Mouse (Mus musculus) liver, embryonic 16.5 days (tissue): ENCODE results near the gene Higd1c. TPM values are rescaled to one million over a fixed set of nuclear protein-coding genes. Genes with fewer than 3 reads are reported as not detected.
A peak's percentile ranks its signal among the peaks of the same experiment; 100 is the strongest.
"Not testable (repeated sequence)": the region's sequence is repeated elsewhere in the genome, so short reads cannot be mapped to it uniquely, and the experiment has no call there.

Experiments used
- ATAC-seq: fragments of 200-750 bp; cut with Nextera tagmentation; 2 replicates; pipeline ENCODE4 v1.8.0; 2017; ENCODE audit warnings: low read depth, mild to moderate bottlenecking, moderate number of reproducible peaks, moderate library complexity
- H3K27ac ChIP-seq: fragments of 300-500 bp; sonication (generic); 2 replicates; pipeline ENCODE4 v1.5.1; 2014; ENCODE audit warnings: mild to moderate bottlenecking, low read length
- H3K27me3 ChIP-seq: fragments of 300-500 bp; sonication (generic); 2 replicates; pipeline ENCODE4 v1.6.1; 2014; ENCODE audit warnings: low read depth, low read length, mixed read lengths; ENCODE audit not compliant: control insufficient read depth, insufficient read depth
- H3K36me3 ChIP-seq: fragments of 300-500 bp; sonication (generic); 2 replicates; pipeline ENCODE4 v1.6.1; 2014; ENCODE audit warnings: mild to moderate bottlenecking; ENCODE audit not compliant: control insufficient read depth, insufficient read depth
- H3K4me1 ChIP-seq: fragments of 300-500 bp; sonication (generic); 2 replicates; pipeline ENCODE4 v1.6.1; 2014; ENCODE audit warnings: low read depth, low read length, mixed read lengths; ENCODE audit not compliant: control insufficient read depth
- H3K4me2 ChIP-seq: fragments of 300-500 bp; sonication (generic); 2 replicates; pipeline ENCODE4 v1.6.1; 2014; ENCODE audit warnings: low read depth, low read length, mixed read lengths
- H3K4me3 ChIP-seq: fragments of 300-500 bp; sonication (generic); 2 replicates; pipeline ENCODE4 v1.5.1; 2014; ENCODE audit warnings: low read depth, mild to moderate bottlenecking, low read length
- H3K9ac ChIP-seq: fragments of 300-500 bp; sonication (generic); 2 replicates; pipeline ENCODE4 v1.6.1; 2014; ENCODE audit warnings: low read depth, low read length
- H3K9me3 ChIP-seq: fragments of 300-500 bp; sonication (generic); replicated peaks from 2 replicates; pipeline ENCODE4 v1.6.1; 2016; ENCODE audit warnings: low read length; ENCODE audit not compliant: control insufficient read depth
- WGBS: fragments of 180-500 bp; shearing (Covaris S2); extraction: QIAGEN DNeasy Blood & Tissue Kit; methylation state at CpG from one replicate; pipeline ENCODE4 v1.1.7; 2014; ENCODE audit not compliant: insufficient replicate concordance; 5-methylcytosine and 5-hydroxymethylcytosine counted together
- polyA plus RNA-seq: library from polyadenylated mRNA; unstranded; fragments of >200 nt; fragmentation: Nextera tagmentation; extraction: Ambion mirVana; gene quantifications from 2 replicates; pipeline ENCODE4 v1.2.1, GENCODE M21; 2015

Higd1c gene
- polyA plus RNA-seq, 1 experiment from 2014 or later, result not detected

DNA sequence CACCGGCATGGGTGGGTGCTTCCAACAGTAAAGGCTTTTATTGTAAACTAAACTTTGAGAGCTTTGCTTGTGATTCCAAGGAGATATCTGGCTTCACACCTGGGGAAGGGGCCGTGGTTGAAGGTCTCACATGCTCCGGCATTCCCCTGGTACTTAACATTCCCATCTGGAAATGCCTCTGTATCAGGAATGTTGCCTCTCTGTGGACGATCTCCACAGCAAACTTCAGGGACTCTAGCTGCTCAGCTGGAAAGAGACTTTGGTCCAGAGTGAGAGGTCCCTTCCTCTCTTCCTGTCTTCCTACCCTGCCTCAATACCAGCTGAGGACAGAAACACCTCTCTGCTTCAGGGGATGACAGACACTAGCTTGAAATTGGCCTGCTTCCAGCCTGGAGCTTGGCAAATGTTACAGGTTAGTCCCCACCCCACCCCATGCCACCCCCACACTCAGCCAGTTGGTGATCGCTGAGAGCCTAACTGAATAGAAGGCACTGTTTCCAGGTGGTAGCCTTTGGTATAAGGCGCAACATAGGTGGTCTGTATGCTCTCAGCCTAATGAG lies 12.8 kb upstream of the Higd1c start:
- Histone ChIP-seq H3K4me1 (no peaks in the 10 kb centered on the region; the same call in 1 of the 2 replicates), H3K27me3 (no peaks in the 10 kb centered on the region), H3K9me3 (no peaks in the 10 kb centered on the region), H3K4me2 (no peak overlapping the region), H3K36me3 (no peaks in the 10 kb centered on the region), H3K4me3 (no peak overlapping the region), H3K27ac (no peak overlapping the region), H3K9ac (no peak overlapping the region)
- WGBS, result 55% methylated on average over 6 of the region's 6 CpGs
- no peak for ATAC-seq

DNA sequence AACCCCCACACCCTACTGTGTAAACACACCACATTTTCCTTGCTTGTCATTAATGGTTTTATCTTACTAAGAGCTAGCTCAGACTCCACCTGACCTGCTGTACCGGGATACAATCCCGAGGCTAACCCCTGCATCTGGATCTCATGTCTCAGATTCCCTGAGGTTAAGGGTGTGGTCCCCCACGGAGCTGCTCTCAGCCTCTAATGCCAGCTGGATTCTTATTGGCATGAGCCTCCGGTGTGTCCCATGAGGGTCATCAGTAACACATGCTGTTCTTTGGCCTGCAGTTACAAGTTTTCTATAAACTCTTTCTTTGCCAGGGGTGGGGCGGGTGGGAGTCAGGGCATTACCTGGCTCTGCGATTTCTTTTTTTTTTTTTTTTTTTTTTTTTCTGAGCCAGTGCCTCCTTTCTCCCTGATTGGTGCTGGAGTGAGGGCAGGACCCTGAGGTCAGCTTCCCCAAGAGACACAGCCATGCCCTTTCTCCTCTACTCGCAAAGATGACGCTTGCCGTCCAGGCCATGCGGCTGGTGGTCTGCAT lies 11.6 kb upstream of the Higd1c start, which contains the start of the genes Methig1 and Mettl7a2:
TSS of gene Methig1 (plus strand) at position 439 of the 540 bp plus-strand sequence.
TSS of gene Mettl7a2 (plus strand) at position 490 of the 540 bp plus-strand sequence.
- Histone ChIP-seq H3K9ac (no peak within 1 kb of the TSS), H3K27me3 (no peaks in the 10 kb centered on the region), H3K4me3 (no peak within 1 kb of the TSS), H3K4me2 (no peak within 1 kb of the TSS), H3K4me1 (no peaks in the 10 kb centered on the region; the same call in 1 of the 2 replicates), H3K27ac (no peak within 1 kb of the TSS), H3K36me3 (no peaks in the 10 kb centered on the region), H3K9me3 (no peaks in the 10 kb centered on the region)
- ATAC-seq, result no peak
- WGBS, result 77% methylated on average over 10 of the region's 10 CpGs

DNA sequence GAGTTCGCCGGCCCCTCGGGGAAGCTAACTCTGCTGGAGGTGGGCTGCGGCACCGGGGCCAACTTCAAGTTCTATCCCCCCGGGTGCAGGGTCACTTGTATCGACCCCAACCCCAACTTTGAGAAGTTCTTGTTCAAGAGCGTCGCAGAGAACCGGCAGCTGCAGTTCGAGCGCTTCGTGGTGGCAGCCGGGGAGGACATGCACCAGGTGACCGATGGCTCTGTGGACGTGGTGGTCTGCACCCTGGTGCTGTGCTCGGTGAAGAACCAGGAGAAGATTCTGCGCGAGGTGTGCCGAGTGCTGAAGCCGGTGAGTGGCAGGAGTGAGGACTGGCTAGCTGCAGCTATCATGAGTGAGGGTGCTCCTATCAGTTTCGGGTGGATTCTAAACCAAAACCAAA lies 10.9 kb upstream of the Higd1c start:
- H3K9ac ChIP-seq, ATAC-seq: not testable (repeated sequence)

DNA sequence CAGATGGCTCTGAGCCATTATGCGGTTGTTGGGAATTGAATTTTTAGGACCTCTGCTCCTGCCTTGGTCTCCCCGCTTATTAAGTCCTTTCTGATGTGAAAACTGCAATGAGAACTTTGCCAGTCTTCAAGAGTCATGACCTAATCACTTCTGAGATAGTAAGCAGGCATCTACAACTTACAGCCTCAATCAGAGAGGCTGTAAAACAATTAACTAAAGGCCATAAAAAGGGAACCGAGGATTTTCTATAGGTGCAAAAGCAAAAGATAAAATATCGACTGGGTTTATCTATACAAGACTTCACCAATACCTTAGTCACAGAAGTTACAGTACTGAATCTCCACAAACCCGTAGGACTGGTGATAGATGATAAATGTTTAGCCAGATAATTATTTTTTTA lies 8.5 kb upstream of the Higd1c start:
- no peak overlapping the region for H3K9ac ChIP-seq
- H3K27me3 ChIP-seq, result no peaks in the 10 kb centered on the region
- no peaks in the 10 kb centered on the region for H3K4me1 ChIP-seq
- no peaks in the 10 kb centered on the region for H3K9me3 ChIP-seq
- 54% methylated on average over 5 of the region's 5 CpGs for WGBS
- no peak for ATAC-seq
- H3K27ac ChIP-seq, result no peak overlapping the region
- H3K4me3 ChIP-seq, result no peak overlapping the region
- no peaks in the 10 kb centered on the region for H3K36me3 ChIP-seq
- no peak overlapping the region for H3K4me2 ChIP-seq

More for the DNA sequence above, 10.9 kb upstream of the Higd1c start:
- 81% methylated on average over 10 of the region's 22 CpGs for WGBS
- H3K4me1 ChIP-seq, H3K4me2 ChIP-seq, H3K36me3 ChIP-seq, H3K27me3 ChIP-seq, H3K4me3 ChIP-seq, H3K27ac ChIP-seq, H3K9me3 ChIP-seq: not testable (repeated sequence)

DNA sequence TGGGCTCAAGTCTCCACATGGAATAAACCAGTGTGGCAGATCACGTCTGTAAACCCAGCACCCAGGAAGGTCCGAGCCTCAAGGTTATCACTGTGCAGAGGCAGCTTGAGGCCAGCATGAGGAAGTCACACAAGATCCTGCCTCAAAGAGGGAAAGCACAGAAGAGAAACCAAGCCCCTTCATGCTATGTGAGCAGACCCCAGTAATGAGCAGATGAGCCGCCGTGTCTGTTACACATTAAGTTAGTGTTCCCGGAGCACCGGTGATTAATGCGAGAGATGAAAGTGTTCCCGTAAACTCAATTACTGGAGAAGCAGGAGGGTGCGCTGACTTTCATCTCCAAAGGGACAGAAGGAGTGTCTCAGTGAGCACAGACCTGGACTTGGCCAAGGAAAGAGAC lies 1.6 kb downstream of the Higd1c start:
- ATAC-seq, H3K4me1 ChIP-seq, H3K27me3 ChIP-seq, H3K4me3 ChIP-seq, H3K9ac ChIP-seq, H3K36me3 ChIP-seq, H3K27ac ChIP-seq, H3K4me2 ChIP-seq, H3K9me3 ChIP-seq: not testable (repeated sequence)
- WGBS, result 81% methylated on average over 9 of the region's 9 CpGs

DNA sequence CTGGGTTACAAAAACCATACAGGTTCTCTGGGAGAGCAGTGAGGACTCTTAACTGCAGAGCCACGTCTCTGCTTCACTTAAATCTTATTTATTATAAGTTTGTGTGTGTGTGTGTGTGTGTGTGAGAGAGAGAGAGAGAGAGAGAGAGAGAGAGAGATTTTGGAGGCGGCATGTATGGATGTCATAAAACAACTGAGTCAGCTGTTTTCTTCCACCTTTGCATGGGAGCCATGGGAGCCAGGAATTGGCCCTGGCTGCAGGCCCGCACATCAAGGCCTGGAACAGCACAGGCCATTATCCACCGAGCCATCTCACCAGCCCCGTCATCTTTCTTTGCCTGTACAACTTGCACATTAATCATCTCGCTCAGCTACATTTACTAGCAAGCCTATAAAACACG lies 2.8 kb downstream of the Higd1c start:
- ATAC-seq, result no peak
- H3K27me3 ChIP-seq, result no peaks in the 10 kb centered on the region
- H3K9ac ChIP-seq, result no peak overlapping the region
- no peaks in the 10 kb centered on the region for H3K9me3 ChIP-seq
- no peak overlapping the region for H3K27ac ChIP-seq
- H3K4me2 ChIP-seq, result no peak overlapping the region
- WGBS, result 60% methylated on average over 7 of the region's 7 CpGs
- H3K36me3 ChIP-seq, result no peaks in the 10 kb centered on the region
- no peaks in the 10 kb centered on the region for H3K4me1 ChIP-seq
- H3K4me3 ChIP-seq, result no peak overlapping the region

DNA sequence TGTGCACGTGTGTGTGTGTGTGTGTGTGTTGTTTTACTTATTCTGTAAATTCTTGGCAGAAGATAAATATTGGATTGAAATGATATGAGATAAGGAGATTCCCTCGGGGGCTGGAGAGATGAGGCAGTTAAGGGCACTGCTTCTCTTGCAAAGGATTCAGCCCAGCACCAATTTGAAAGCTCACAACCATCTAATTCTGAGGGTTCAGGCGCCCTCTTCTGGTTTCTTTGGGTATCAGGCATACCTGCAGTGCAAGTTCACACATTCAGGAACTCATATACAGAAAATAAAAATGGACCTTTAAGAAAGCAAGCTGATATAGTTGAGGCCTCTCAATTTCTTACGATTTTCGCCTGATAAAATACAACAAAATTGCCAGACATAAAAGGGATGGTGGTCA lies 10.7 kb downstream of the Higd1c start:
- Histone ChIP-seq H3K9me3 (no peaks in the 10 kb centered on the region), H3K27ac (no peak overlapping the region), H3K27me3 (no peaks in the 10 kb centered on the region), H3K4me2 (no peak overlapping the region), H3K36me3 (no peaks in the 10 kb centered on the region), H3K9ac (no peak overlapping the region), H3K4me3 (no peak overlapping the region), H3K4me1 (no peaks in the 10 kb centered on the region)
- WGBS, result 28% methylated on average over 5 of the region's 5 CpGs
- no peak for ATAC-seq

DNA sequence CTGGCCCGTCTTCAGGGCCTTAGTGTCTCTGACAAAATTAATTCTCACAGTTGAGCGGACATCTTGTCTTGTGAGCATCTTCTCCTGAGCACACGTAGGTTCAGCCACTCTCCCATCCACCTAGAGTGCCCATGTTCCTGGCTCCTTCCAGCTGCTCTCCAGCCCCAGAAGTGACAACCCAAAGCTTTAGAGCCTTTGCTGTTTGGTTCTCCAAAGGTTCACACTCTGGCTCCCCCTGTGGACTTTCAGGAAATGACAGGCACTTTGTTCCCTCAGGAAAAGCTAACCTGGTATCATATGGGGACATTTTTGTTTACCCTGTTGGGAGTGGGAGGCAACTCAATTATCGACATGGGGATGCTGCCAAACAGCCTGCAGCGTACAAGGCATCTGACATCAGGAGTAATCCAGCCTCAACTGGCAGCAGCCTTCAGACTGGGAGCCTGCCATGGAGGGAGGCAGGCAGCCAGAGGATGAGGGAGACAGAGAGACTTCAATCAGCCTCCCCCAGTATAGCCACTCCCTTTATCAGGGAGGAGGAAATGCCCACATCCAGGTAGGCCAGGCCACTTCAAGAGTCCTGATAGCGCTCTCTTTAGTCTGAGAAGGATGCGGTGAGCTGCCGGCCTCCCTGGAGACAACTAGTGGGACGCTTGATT lies 13.6 kb downstream of the Higd1c start:
- WGBS, result 24% methylated on average over 3 of the region's 9 CpGs
- H3K4me1 ChIP-seq, result not testable (repeated sequence)
- ATAC-seq, result peak; percentile 25; the same call in 1 of the 2 replicates

DNA sequence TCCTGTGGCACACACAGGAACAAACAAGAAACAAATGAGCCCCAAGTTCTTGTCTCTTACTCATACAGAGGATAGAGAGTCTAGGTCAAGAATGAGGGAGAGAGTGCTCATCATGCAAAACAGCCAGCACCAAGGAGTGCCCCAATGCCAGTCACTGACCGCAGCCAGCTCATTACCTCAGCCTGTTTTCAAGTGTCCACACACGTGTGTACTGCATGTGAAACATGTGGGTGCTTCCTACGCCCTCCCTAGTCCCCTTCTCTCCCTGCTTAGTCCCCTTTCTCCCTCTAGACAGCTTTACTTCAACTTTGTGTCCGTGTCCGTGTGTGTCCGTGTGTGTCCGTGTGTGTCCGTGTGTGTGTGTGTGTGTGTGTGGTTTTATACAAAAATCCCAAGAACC lies 15.3 kb downstream of the Higd1c start:
- no peak overlapping the region for H3K4me2 ChIP-seq
- WGBS, result 75% methylated on average over 8 of the region's 8 CpGs
- no peaks in the 10 kb centered on the region; the same call in 1 of the 2 replicates for H3K4me1 ChIP-seq
- no peak overlapping the region for H3K9ac ChIP-seq
- H3K27me3 ChIP-seq, result no peaks in the 10 kb centered on the region
- no peak for ATAC-seq
- H3K9me3 ChIP-seq, result no peaks in the 10 kb centered on the region
- H3K4me3 ChIP-seq, result no peak overlapping the region
- H3K27ac ChIP-seq, result no peak overlapping the region
- H3K36me3 ChIP-seq, result no peaks in the 10 kb centered on the region

More for the DNA sequence above, 13.6 kb downstream of the Higd1c start:
- H3K36me3 ChIP-seq, H3K27ac ChIP-seq, H3K9ac ChIP-seq, H3K4me3 ChIP-seq, H3K9me3 ChIP-seq, H3K27me3 ChIP-seq, H3K4me2 ChIP-seq: not testable (repeated sequence)
